Mouse (Mus musculus) embryonic facial prominence, embryonic 10.5 days (tissue): ENCODE data around the gene Slc4a5. TPM values are rescaled to one million over a fixed set of nuclear protein-coding genes. Genes with fewer than 3 reads are reported as not detected.
A peak's percentile ranks its signal among the peaks of the same experiment; 100 is the strongest.

Experiments
- DNase-seq: peaks from one replicate; pipeline ENCODE4 v3.0.0-alpha.2; 2017; ENCODE audit warnings: low spot score
- H3K27ac ChIP-seq: fragments of 300-500 bp; sonication (generic); replicated peaks from 2 replicates; pipeline ENCODE4 v1.5.1; 2016; ENCODE audit warnings: mild to moderate bottlenecking
- H3K27me3 ChIP-seq: fragments of 300-500 bp; sonication (generic); replicated peaks from 2 replicates; pipeline ENCODE4 v1.6.1; 2016; ENCODE audit warnings: low read depth, mild to moderate bottlenecking; ENCODE audit not compliant: poor library complexity, severe bottlenecking
- H3K36me3 ChIP-seq: fragments of 300-500 bp; sonication (generic); replicated peaks from 2 replicates; pipeline ENCODE4 v1.6.1; 2016; ENCODE audit warnings: mild to moderate bottlenecking, moderate library complexity
- H3K4me1 ChIP-seq: fragments of 300-500 bp; sonication (generic); 2 replicates; pipeline ENCODE4 v1.6.1; 2016
- H3K4me3 ChIP-seq: fragments of 300-500 bp; sonication (generic); 2 replicates; pipeline ENCODE4 v1.5.1; 2016; ENCODE audit warnings: mild to moderate bottlenecking, moderate library complexity
- H3K9me3 ChIP-seq: fragments of 300-500 bp; sonication (generic); 2 replicates; pipeline ENCODE4 v1.6.1; 2016; ENCODE audit warnings: mild to moderate bottlenecking
- WGBS: fragments of 180-500 bp; shearing (Covaris S2); methylation state at CpG from one replicate; pipeline ENCODE4 v1.1.7; 2016; 5-methylcytosine and 5-hydroxymethylcytosine counted together
- polyA plus RNA-seq: library from polyadenylated mRNA; unstranded; fragments of >200 nt; fragmentation: Nextera tagmentation; extraction: Ambion mirVana; gene quantifications from 2 replicates; pipeline ENCODE4 v1.2.1, GENCODE M21; 2016

The Slc4a5 gene
- polyA plus RNA-seq, 1 experiment from 2014 or later, result 0.70 TPM

DNA sequence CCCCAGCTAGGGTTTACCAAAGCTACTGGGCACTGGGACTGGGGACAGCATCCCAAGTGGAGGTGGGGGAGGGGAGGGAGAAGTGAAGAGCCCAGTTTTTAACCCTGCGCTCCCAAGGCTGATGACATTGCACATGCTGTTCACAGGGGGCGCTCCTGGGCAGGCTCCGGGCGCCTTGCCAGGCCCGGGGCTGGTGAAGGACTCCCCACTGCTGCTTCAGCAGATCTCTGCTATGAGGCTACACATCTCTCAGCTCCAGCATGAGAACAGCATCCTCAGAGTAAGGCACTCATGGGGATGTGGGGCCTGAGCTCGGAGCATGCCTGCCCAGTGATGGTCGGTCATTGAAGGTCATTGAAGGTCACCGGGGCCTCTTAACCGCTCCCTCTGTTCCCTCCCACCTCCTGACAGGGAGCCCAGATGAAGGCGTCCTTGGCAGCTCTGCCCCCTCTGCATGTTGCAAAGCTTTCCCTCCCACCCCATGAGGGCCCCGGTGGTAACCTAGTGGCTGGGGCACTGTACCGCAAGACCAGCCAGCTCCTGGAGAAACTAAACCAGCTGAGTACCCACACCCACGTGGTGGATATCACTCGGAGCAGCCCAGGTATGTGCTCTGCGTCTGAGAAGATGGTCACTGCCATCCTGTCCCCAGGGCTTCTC lies 22.2 kb upstream of the Slc4a5 start:
- Histone ChIP-seq H3K4me1 (peaks cover 8% of the 10 kb centered on the region; the same call in 1 of the 2 replicates), H3K4me3 (no peak overlapping the region), H3K27me3 (no peaks in the 10 kb centered on the region), H3K9me3 (no peaks in the 10 kb centered on the region), H3K27ac (no peak overlapping the region), H3K36me3 (peaks cover 94% of the 10 kb centered on the region)
- DNase-seq, result peak; percentile 33
- 50% methylated on average over 15 of the region's 15 CpGs for WGBS

DNA sequence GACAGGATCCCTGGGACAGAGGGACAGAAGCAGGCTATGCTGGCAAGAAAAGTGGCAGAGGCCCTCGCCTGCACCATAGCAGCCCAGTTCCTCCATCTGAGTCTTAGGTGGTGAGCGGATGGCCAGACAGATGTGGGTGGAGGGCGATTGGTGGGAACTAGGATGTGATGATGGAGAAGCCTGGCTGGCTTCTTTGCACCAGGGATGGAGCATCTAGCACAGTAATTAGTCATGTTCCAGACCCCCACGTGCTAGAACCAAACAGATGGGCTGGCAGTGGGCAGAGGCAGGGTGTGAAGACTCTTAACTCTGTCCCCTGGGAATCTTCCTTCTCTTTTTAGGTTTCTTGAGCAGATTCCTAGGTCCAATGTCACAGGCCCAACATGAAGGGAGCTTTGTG lies 16.3 kb upstream of the Slc4a5 start:
- 83% methylated on average over 4 of the region's 4 CpGs for WGBS
- DNase-seq, result no peak
- H3K9me3 ChIP-seq, result no peaks in the 10 kb centered on the region
- H3K36me3 ChIP-seq, result peaks cover 35% of the 10 kb centered on the region
- no peaks in the 10 kb centered on the region for H3K4me1 ChIP-seq
- no peak overlapping the region for H3K27ac ChIP-seq
- H3K4me3 ChIP-seq, result no peak overlapping the region
- no peaks in the 10 kb centered on the region for H3K27me3 ChIP-seq

DNA sequence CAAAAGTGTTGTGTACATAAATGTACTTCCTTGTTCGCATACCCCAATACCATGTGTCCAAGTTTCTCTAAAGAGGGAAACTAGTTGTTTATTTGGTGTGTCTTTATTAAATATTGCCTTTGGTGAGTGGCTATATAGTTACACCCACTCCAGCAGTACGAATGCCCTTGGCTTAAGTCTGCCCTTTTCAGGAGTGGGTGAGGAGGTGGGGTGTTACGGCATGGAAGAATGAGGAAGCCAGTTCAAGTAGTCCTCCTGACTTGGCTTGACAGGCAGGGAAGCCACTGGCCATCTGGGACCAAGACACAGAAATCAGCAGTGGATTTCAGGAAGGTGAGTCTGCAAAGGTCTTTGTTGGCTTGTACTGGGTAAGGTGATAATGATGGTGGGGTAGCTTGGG lies 13.8 kb upstream of the Slc4a5 start:
- H3K9me3 ChIP-seq, result no peaks in the 10 kb centered on the region
- 94% methylated on average over 3 of the region's 3 CpGs for WGBS

GRCm38 (mm10) chr6:83206321-83206720 lies 13.3 kb upstream of the Slc4a5 start:
- H3K27ac ChIP-seq, result no peak overlapping the region
- H3K9me3 ChIP-seq, result no peaks in the 10 kb centered on the region
- H3K4me1 ChIP-seq, result no peaks in the 10 kb centered on the region
- no peaks in the 10 kb centered on the region for H3K27me3 ChIP-seq
- no peak for DNase-seq
- 84% methylated on average over 11 of the region's 11 CpGs for WGBS
- H3K4me3 ChIP-seq, result no peak overlapping the region
- peaks cover 6% of the 10 kb centered on the region; the same call in 1 of the 2 replicates for H3K36me3 ChIP-seq

More for the DNA sequence above, 13.8 kb upstream of the Slc4a5 start:
- no peak overlapping the region for H3K4me3 ChIP-seq
- DNase-seq, result no peak
- no peaks in the 10 kb centered on the region for H3K27me3 ChIP-seq
- peaks cover 11% of the 10 kb centered on the region for H3K36me3 ChIP-seq
- no peak overlapping the region for H3K27ac ChIP-seq
- no peaks in the 10 kb centered on the region for H3K4me1 ChIP-seq

- Histone ChIP-seq H3K27me3 (no peaks in the 10 kb centered on the region), H3K4me3 (no peak overlapping the region), H3K27ac (no peak overlapping the region), H3K4me1 (no peaks in the 10 kb centered on the region), H3K36me3 (no peaks in the 10 kb centered on the region), H3K9me3 (no peaks in the 10 kb centered on the region)
- DNase-seq, result no peak
- 76% methylated on average over 9 of the region's 9 CpGs for WGBS
These were observed 12.1 kb upstream of the Slc4a5 start for GRCm38 (mm10) chr6:83207361-83208049.

DNA sequence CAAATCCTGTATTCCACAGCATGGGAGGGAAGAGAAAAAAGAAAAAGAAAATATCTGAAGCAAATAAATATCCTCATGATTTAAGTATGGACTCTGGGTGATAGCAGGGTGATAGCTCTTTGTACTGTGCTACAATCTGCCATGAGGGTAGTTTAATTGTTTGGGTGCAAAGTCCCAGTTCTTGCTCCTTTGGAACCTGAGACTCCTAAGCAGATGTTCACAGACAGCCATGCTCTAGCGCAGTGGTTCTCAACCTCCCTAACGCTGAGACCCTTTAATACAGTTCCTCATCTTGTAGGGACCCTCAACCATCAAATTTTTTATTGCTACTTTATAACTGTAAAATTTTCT lies 11.6 kb upstream of the Slc4a5 start:
- DNase-seq, result no peak
- Histone ChIP-seq H3K4me1 (no peaks in the 10 kb centered on the region), H3K36me3 (no peaks in the 10 kb centered on the region), H3K9me3 (no peaks in the 10 kb centered on the region), H3K27me3 (no peaks in the 10 kb centered on the region), H3K27ac (no peak overlapping the region), H3K4me3 (no peak overlapping the region)
- WGBS, result 82% methylated on average over 2 of the region's 2 CpGs

DNA sequence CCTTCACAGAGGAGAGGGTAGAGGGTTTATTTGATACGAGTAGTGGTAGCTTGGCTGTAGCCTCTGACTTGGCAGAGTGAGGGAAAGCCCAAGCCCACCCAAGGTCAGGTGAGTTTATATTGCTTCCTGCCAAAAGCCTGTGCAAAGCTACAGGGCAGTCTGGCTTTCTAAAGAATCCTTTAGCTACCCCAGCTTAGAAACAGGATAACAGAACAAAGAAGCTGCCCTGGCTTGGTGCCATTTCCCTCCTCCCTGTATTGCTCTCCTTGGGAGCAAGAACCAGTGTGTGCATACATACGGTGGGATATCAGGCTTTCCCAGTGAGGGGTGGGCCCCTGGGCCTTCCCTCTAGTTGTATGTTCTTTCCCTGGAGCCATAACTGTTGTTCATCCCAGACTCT lies 9.1 kb upstream of the Slc4a5 start:
- no peak for DNase-seq
- no peak overlapping the region for H3K27ac ChIP-seq
- WGBS, result 62% methylated on average over 2 of the region's 2 CpGs
- H3K4me1 ChIP-seq, result peaks cover 3% of the 10 kb centered on the region; the same call in 1 of the 2 replicates
- no peaks in the 10 kb centered on the region for H3K27me3 ChIP-seq
- no peaks in the 10 kb centered on the region for H3K36me3 ChIP-seq
- H3K9me3 ChIP-seq, result no peaks in the 10 kb centered on the region
- no peak overlapping the region for H3K4me3 ChIP-seq

- Histone ChIP-seq H3K4me1 (peaks cover 6% of the 10 kb centered on the region; the same call in 1 of the 2 replicates), H3K9me3 (no peaks in the 10 kb centered on the region), H3K27ac (no peak overlapping the region), H3K4me3 (no peak overlapping the region), H3K36me3 (no peaks in the 10 kb centered on the region), H3K27me3 (no peaks in the 10 kb centered on the region)
- WGBS, result 32% methylated on average over 5 of the region's 5 CpGs
- no peak for DNase-seq
These were observed 8.1 kb upstream of the Slc4a5 start for GRCm38 (mm10) chr6:83211526-83211925.

- WGBS, result 17% methylated on average over 7 of the region's 7 CpGs
- H3K27ac ChIP-seq, result no peak overlapping the region
These were observed 4.5 kb upstream of the Slc4a5 start for GRCm38 (mm10) chr6:83215002-83215666.

DNA sequence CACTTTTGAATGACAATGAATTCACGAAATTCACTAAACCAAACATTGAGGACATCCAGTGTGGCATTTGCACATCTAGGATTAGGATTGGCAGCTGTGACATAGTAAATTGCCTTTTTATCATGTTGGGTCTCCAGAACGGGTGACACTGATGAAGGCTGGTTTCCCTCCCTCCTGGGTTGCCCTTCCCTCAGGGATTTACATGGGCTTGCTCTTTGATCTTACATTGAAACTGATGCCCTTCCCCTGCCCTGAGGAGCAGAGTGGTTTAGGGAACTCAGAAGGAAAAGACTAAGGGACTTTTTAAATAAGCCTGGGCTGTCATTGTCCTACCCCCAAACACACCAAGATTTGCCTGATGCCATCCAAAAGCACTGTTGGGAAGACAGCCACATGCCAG lies 11.9 kb downstream of the Slc4a5 start:
- 48% methylated on average over 2 of the region's 2 CpGs for WGBS
- Histone ChIP-seq H3K4me3 (no peak overlapping the region), H3K27me3 (peaks cover 46% of the 10 kb centered on the region), H3K9me3 (no peaks in the 10 kb centered on the region), H3K4me1 (peaks cover 23% of the 10 kb centered on the region), H3K36me3 (no peaks in the 10 kb centered on the region), H3K27ac (no peak overlapping the region)
- DNase-seq, result no peak

More at GRCm38 (mm10) chr6:83215002-83215666, 4.5 kb upstream of the Slc4a5 start:
- Histone ChIP-seq H3K4me1 (peaks cover 6% of the 10 kb centered on the region; the same call in 1 of the 2 replicates), H3K9me3 (no peaks in the 10 kb centered on the region), H3K27me3 (no peaks in the 10 kb centered on the region), H3K4me3 (no peak overlapping the region), H3K36me3 (no peaks in the 10 kb centered on the region)
- peak; percentile 85 for DNase-seq

DNA sequence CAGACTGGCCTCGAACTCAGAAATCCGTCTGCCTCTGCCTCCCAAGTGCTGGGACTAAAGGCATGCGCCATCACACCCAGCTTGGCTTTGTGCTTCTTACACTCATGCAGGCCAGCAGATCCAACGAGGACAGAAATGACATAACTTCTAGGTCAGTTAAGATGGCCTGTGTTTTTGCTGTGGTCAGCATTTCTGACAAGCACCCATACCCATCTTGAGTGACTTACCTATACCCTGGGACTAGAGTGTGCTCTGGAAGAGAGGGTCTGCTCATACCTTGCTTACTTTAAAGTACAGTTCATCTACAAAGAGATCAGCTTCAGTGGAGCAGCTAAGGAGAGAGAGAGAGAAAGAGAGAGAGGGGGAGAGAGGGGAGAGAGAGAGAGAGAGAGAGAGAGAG lies 13.7 kb downstream of the Slc4a5 start:
- Histone ChIP-seq H3K36me3 (no peaks in the 10 kb centered on the region), H3K27me3 (peaks cover 64% of the 10 kb centered on the region), H3K27ac (no peak overlapping the region), H3K9me3 (no peaks in the 10 kb centered on the region), H3K4me1 (peaks cover 38% of the 10 kb centered on the region), H3K4me3 (no peak overlapping the region)
- 79% methylated on average over 4 of the region's 4 CpGs for WGBS
- no peak for DNase-seq

DNA sequence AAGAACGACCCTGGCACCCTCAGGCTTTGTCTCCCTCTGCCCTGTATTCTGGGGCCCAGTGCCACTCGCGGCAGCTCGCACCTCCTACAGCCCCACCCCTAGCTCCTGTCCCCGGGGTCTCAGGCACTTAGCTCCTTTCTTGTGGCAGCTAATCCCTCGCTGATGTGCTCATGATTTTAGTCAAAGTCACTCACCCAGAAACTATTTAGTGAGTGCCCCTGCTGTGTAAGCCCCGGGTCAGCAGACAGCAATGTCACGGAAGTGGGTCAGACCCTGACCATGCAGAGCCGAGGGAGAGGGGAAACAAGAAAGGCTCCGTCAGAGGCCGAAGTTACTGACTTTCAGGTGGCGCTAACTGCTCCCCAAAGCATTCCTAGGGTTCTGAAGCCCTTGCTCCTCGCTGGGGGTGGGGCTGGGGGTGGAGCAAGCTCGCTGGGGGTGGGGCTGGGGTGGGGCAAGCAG lies 14.7 kb downstream of the Slc4a5 start:
- H3K4me3 ChIP-seq, result peak overlapping the region; percentile 40
- peaks cover 38% of the 10 kb centered on the region for H3K4me1 ChIP-seq
- 2% methylated on average over 14 of the region's 14 CpGs for WGBS
- H3K27ac ChIP-seq, result peak overlapping the region; percentile 59; the same call in 1 of the 2 replicates
- H3K36me3 ChIP-seq, result no peaks in the 10 kb centered on the region
- peaks cover 74% of the 10 kb centered on the region for H3K27me3 ChIP-seq
- H3K9me3 ChIP-seq, result no peaks in the 10 kb centered on the region
- peak; percentile 43 for DNase-seq
